Mouse (Mus musculus): Measurements from ENCODE around the gene Nfkb2.

DNA sequence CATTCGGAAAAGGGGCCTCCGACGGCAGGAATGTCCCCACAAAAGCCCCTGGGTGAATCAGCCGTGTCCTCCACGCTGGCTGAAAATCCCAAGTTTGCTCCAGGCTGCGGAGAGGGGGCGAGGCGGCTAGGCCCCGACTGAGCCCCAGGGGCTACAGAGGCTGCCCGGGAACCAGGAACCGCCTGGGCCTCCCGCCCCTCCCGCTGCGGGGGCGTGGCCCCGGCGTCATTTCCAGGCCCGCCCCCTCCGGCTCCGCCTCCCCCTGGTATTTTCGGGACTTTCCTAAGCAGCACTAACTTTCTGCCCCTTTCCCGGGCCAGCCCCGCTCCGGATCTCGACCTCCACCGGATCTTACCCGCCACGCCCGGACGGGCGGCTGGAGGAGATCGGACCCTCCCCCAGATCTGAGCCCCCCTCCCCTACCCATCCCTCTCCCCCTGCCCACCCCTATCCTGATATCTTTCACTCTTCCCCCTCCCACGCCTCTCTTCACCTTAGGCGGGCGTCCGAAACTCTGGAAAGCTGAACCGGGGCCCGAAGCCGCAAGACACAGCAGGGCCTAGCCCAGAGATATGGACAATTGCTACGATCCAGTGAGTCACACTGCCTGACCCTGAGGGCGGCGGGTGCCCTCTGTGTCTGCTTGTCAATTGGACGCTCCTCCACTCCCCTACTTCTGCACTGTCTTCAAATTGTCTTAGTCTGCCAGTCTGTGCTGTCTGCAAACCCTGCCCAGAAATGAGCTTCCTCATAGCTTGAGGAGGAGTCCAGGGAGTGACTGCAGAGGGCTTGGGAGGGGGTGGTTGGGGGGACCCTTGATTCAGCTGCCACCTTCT, 1.5 kb downstream of the Nfkb2 start:
- TF ChIP-seq POLR2A (IDR thresholded peaks at IDR 0.05; ENCODE audit: low read depth, low read length) (peak; percentile 85; the same call in 1 of the 2 replicates), CTCF (IDR thresholded peaks at IDR 0.05; ENCODE audit: extremely low read depth, insufficient read length, insufficient replicate concordance, low read depth, low read length) (no peak)
